Mouse (Mus musculus) inflammation-experienced regulatory T-cells, adult 6 months (primary cell): ENCODE results near the gene Xpnpep3. TPM values are rescaled to one million over a fixed set of nuclear protein-coding genes. Genes with fewer than 3 reads are reported as not detected.
"Not testable (repeated sequence)": the region's sequence is repeated elsewhere in the genome, so short reads cannot be mapped to it uniquely, and the experiment has no call there.

Experiments
- ATAC-seq: one replicate; pipeline ENCODE4 v1.8.0; 2017
- polyA plus RNA-seq, 3 experiments: library from polyadenylated mRNA; unstranded; fragments of 100-300 nt; shearing (Covaris generic); gene quantifications; one replicate each; pipeline ENCODE4 v1.2.1; 2017

Xpnpep3 gene
- polyA plus RNA-seq, 3 experiments from 2014 or later = 6.8 to 8.8 (median 8.2) TPM

DNA sequence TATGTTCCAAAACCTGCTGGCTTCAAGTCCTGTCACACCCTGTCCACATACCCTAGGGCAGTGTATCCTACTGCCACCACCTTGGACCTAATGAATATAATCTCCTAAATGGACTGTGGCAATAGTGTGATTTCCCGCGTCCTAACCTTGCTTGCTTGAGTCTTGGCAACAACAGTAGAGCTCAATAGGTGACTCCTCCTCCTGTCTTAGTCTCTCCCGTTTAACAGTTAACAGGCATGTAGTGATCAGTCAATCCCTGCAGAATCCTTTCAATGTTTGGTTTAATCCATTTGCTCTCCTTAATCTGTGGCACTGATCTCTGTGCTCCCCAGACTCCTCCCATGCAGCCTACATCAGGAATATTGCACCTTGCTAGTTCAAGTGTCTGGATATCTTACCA lies 5.1 kb downstream of the Xpnpep3 start:
- no peak for ATAC-seq

DNA sequence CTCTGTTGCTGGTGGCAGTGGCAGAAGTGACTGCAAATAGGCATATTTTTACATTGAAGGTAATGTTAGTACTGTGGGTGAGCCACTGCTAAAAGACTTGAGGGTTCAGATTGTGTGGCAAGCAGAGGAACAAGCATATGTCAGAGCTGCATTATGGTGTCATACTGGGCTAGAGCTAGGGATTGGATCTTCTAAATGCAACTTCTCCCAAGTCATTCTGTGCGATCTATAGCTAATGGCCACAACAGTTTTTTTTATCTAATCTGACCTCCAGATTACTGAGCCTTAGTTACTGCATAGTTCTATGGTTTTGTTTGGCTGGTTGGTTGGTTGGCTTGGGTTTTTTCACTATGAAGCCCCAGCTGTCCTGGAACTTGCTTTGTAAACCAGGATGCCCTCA lies 8.3 kb downstream of the Xpnpep3 start, which contains the start of gene Dnajb7:
Dnajb7 (minus strand) TSS at position 101 of the 400 bp plus-strand sequence.
- no peak for ATAC-seq

DNA sequence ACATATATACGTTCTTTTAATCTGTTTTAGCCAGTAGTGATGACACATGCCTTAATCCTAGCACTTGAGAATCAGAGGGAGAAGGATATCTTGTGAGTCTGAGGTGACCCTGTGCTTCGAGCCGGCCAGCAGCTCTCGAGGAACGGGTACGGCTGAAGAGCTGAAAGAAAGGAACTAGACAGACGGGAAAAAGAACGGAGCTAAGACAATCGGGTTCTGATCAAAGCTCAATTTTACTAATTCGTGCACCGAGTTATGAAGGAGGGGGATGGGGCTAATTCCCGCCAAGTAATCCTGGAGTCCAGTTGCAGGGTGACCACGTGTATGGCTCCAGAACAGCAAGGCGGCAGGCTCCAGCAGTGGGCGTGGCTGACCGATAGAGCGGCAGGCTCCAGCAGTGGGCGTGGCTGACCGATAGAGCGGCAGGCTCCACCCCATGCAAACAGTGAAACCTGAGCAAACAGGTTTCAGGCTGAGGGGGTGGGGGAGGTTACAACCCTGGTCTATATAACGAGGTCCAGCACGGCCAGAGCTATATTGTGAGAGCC lies 16.9 kb downstream of the Xpnpep3 start:
- ATAC-seq = peak; percentile 60

DNA sequence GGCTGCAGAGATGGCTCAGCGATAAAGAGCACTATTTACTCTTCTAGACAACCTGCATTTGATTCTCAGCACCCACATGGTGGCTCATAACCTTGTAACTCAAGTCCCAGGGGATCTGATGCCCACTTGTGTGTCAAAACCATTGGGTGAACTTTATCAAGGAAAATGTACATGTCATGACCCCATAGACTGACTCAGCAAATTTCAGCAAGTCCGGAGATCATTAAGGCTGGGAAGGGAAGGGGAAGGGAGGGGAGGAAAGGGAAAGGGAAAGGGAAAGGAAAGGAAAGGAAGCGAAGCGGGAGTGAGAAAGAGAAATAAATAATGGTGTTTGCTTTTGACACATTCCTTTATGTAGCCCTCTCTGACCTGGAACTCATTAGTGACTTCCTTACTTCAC lies 18.1 kb downstream of the Xpnpep3 start:
- ATAC-seq = no peak

DNA sequence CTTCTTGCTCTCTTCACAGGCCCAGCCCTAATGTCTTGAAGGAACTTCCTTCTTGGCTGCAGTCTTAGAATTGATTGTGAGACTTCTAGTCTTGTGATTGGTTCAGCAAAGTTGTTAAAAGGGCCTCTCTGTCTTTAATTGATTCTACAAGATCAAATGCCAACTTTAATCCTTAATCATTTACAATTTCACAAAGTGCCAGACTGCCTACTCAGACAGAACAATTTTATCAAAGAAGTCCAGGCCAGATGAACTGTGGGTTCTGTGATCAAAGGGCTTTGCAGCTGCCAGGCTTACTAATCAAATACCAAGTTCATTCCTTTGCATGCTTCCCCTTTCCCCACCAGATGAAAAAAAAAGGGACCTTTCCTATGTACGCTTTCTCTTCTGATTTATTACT lies 21.5 kb downstream of the Xpnpep3 start:
- ATAC-seq = no peak

DNA sequence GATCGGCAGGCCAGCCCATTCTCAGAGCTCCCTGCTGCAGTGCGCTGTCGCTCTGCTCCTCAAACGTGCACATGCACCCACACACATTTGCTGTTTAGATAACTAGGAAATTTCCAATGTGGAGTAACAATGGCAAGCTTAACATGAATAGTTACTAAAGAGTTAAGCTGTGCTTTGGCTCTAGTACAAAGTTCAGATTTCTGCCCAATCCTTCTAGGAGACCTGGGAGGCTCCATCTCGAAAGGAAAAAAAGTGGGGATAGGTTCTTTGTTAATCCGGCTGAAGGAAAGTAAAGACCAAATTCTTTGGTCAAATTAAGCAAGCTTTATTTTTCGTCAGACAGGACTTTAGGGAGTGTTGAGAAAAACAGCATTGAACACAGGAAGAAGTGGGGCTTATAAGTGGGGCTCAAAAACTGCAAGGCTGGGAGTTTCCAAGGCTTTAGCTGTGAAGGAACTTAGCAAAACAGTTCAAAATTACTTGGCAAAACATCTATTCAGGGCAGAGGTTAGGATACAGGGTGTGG lies 22.3 kb downstream of the Xpnpep3 start:
- ATAC-seq = no peak

DNA sequence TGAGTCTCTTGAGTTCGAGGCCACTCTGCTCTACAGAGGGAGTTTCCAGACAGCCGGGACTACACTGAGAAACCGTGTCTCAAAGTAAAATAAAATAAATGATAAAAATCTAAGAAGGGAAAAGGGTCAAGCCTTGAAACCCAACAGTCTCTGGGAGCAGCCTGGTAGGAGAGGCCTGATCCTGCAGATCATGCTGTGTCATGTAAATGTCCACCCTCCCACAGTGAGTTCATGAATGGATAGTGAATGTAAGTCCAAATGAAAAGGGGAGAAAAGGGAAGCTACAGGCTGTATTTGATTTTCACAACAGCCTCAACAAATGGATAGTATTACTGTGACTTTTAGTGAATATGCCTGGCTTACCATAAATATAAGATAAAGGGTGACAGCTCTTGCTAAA lies 25.4 kb downstream of the Xpnpep3 start:
- no peak for ATAC-seq

DNA sequence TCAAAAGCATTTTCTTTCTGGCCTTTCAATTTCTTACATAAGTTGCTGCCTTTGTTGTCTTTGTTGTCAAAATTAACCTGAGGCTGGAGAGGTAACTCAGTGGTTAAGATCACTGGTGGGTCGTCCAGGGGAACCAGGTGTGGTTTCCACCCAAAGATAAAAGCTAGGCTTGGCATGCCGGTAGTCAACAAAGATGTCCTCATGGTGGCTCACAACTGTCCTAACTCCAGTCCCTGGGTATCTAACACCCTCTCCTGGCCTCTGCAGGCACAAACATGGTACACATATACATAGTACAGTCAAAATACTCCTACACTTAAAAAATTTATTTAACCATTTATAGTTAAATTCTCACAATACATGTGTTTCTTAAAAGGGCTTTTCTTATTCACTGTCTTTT lies 28.0 kb downstream of the Xpnpep3 start:
- ATAC-seq = no peak

DNA sequence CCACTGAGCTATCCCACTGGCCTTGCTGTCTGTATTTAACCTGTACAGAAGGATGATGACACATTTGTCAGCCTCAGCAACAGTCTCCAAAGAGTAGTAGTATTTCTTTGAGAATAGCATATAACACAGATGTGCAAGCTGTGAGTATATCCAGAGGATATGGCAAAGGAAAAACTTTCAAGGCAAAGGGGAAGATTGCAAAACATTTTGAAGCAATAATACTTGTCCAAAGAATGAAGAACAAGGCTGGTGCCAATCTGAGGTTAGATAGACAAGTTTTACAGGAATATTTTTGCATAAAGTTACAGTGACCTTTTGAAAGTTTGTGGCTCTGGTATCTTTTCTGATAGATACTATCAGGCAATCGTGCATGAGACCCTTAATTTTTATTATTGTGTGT lies 31.3 kb downstream of the Xpnpep3 start:
- no peak for ATAC-seq

DNA sequence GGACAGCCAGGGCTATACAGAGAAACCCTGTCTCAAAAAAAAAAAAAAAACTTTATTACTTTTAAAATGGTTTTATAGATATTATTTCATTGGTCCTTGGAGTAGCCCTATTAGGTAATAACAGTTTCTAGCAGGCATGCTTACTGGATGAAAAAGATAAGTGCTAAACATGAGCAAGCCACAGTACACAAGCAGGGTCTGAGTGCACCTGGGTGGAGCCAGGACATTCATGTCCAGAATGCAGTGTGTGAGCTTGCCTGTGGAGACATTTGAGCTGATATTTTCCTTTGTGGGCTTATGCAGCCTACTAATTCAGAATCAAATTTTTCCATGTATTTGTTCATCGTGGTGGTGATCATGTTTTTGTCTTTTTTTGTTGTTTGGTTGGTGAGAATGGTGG lies 38.4 kb downstream of the Xpnpep3 start:
- no peak for ATAC-seq

DNA sequence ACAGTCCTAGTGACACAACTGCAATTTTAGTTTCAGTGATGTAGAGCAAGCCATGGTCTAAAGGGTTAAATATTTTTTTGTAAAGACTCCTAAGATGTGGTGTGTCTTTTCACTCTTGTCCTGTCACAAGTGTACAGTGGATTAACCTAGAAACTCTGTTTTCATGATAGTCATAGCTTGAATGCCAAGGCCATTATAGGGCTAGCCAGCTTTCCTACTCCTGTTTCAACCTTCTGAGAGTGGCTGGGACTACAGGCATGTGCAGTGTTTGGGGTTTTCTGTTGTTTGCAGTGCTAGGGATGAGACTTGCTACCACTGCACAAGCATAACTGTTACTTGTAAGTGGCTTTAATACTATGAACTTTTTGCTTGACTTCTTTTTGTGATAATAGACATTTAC lies 39.3 kb downstream of the Xpnpep3 start:
- no peak for ATAC-seq

DNA sequence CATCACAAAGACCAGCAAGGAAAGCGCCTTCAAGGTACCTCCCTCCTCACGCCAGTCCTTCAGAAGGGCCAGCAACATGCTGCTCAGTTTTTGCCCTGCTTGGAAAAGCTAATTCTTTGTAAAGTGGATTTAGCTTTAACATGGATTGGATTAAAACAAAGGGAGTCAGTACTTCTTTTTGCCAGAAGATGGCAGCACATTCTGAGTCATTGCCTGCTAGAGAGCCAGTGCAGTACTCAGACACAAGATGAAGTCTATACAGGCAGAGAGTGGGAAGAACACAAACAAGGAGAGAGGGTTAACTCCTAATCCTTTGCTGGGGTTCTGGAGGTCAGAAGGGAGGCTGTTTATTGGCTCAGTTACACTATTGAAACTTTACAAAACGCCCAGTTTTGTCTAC lies 48.5 kb downstream of the Xpnpep3 start:
- ATAC-seq = peak; percentile 50

DNA sequence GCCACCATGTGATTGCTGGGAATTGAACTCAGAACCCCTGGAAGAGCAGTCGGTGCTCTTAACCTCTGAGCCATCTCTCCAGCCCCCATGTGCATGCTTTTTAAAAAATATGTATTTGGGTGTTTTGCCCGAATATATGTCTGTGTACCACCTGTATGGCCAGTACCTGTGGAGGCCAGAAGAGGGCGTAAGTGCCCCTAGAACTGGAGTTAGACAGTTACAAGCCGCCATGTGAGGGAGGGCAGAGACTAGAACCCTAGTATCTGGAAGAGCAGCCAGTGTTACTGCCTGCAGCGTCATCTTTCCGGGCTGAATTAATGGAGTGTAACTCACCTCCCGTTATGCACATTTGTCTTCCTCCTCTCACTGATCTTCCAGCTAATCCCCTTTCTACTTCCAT lies 61.6 kb downstream of the Xpnpep3 start:
- no peak for ATAC-seq

DNA sequence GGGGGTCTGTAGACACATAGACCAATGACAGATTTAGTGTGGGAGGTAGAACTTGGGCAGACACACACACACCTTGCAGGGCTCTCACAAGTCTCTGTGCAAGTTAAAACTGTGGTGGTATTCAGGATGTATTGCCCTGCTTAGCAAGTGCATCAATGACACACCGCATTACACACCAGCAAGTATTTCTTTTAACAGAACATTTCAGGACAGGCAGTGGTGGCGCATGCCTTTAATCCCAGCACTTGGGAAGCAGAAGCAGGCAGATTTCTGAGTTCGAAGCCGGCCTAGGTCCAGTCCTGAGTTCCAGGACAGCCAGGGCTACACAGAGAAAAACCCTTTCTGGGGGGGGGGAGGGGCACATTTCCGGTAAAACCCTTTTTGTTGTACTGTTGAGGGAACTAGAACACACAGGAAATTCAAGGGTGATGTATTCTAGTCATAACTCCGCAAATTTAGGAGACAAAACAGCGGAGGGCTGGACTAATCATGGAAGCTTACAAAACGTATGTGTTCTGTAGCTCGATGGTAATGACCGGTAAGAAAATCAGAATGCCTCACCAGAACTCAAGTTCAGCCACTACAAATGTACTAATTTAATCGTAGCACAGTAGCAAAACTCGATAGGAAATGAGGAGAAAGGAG lies 65.2 kb downstream of the Xpnpep3 start:
- no peak for ATAC-seq

DNA sequence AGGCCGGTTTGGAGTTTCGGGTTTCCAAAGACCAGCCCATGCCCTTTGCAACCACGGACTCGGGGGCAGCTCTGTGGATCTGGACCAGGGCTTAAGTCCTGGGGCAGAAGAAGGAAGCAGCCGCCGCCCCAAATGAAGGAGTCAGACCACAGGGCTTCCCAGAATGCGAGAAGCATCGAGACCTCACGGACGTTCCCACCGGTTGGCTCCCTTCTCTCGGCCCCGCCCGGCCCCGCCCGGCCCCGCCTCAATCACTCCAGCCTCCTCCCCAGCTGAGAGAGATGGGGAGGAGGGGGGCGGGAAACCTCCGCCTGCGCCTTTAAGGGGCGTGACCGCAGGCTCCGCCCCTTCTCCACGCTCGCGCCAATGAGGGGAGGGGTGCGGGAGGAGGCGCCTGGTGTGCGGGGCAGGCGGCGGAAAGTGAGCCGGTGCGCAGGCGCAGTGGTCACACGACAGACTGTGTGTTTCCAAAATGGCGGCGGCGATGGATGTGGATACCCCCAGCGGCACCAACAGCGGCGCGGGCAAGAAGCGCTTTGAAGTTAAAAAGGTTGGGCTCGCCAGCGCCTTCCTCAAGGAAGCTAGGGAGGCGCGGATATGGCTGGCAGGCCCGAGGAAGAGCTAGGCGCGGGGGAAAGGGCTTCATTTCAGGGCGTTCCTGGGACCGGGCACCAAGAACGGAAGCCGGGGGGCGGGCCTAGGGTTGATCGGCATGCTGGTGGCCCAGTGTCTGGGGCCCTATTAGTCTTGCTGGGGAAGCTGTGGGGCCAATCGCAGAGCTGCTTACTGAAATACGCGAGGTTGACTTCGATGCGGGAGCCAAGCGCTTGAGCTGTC lies 66.2 kb downstream of the Xpnpep3 start, which contains the start of gene Rbx1:
Rbx1 (plus strand) TSS at position 396 of the 837 bp plus-strand sequence.
- peak; percentile 90 for ATAC-seq

DNA sequence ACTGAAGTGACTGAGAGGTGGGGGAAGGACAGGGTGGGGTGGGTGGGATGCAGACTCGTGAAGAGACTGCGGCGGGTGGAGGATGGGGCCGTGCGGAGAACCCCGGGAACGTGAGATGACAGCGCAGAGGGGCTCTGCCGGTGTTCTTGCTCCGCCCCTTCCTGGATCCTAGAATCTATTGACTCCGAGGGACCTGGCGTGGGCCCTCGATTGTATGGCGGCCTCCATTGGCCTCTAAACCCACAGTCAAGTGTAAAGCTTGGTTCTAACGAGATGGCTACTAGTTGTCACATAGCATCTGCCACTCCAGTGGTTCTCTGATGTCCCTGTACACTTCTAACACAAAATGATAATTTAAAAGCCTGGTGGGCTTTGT lies 66.8 kb downstream of the Xpnpep3 start:
- ATAC-seq = no peak

DNA sequence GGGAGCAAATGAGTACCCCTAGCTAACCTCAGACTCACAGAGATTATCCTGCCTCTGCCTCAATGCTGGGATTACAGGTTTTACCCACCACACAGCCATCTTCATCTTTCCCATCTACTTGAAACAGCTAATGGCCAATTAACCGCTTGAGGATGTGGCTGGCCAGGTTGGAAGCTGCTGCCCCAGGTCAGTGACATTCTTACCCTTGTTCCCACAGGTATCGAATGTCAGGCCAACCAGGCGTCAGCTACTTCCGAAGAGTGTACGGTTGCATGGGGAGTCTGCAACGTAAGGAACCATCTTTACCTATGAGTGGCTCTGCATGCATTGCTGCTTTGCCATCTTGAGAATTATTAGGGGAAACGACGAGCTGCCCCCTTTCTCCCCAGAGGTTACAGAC lies 70.8 kb downstream of the Xpnpep3 start:
- ATAC-seq = no peak

DNA sequence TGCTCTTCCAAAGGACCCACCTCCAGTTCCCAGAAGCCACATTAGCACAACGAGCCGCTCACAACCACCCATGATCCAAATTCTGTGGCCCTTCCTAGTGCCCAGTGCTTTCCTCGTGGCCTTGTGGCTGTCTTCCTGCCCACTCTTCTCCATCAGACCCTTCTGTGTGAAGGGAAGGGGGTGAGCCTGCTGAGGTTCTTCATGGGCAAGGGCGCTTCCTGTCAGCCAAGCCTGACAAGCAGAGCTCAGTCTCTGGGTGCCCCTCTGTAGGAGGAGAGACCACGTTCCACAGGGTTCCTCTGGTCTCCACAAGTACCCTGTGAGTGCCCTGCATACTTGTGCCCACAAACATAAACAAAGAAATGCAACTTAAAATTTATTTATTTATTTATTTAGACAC lies 72.3 kb downstream of the Xpnpep3 start:
- ATAC-seq = no peak

DNA sequence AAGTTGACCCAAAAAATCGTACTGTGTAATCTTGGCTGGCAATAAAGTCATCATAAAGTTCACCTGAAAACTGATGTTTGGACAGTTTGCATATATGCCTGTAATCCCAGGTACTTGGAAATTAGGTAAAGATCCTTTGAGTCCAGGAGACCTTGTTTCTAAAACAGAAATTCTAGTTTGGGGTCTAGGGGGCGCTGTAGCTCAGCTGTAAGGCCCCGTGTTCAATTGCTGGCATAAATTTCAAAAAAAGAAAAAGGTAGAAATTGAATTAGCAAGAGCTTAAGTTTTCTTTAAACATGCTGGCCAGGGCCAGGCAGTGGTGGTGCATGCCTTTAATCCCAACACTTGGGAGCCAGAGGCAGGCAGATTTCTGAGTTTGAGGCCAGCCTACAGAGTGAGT lies 75.7 kb downstream of the Xpnpep3 start:
- ATAC-seq = no peak

DNA sequence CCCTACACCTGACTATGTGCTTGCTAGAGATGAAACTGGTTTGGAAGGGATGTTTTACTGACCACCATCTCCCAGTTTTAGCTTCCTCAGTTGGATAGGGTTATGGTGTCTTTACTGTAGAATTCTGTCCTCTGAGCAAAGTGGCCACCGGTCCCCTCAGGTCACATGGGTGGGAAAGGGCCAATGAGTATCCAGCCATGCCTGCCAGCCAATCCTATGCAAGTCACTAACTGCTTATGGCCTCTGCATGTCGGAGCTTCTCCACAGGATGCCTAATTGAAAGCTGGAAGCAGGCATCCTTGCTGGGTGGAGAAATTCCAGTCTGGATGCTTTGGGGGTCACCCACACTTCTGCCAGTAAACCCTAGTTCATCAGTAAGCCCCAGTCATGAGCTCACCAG lies 76.7 kb downstream of the Xpnpep3 start:
- ATAC-seq = no peak

DNA sequence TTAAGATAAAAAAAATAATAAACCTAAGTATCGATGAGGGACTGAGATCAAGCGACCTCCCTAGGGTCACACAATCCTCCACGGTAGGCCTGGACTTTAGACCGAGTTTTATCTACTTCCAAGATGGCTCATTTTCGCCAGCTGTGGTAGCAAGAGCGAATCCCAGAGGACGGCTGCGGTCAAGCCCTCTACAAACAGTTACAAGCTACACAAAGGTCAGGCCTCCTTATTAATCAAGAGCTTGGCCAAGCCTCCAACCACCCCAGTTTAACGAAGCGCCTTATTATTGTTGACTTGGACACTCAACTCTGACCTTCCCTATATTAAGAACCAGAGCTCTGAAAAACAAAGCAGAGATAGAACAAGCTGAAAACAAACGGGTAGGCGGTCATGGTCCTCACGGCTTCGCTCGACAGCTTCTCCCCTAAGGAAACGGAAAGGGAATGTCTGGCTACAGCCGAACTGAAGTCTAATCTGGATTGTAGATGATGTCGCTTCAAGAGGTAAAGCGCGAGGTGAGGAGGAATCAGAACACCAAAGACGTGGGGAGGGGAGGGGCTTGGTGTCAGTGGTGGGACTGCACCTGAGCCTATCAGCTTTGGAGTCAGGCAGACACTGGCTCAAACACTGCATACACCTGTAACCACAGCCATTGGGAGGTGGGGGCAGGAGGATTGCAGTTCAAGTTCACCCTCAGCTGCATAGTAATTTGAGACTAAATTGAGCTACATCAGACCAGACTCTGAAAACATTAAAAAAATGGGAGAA lies 79.7 kb downstream of the Xpnpep3 start:
- ATAC-seq = no peak

DNA sequence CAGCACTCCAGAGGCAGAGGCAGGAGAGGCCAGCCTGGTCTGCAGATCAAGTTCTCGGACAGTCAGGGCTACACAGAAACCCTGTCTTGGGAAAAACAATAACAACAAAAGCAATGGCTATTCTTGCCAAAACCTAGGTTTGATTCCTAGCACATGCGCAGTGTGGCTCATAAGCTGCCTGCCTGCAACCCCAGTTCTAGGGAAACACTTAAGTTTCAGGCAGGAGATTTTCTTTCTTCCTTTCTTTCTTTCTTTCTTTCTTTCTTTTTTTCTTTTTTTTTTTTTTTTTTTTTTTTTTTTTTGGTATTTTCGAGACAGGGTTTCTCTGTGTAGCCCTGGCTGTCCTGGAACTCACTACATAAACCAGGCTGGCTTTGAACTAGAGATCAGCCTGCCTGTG lies 80.3 kb downstream of the Xpnpep3 start:
- ATAC-seq = not testable (repeated sequence)

DNA sequence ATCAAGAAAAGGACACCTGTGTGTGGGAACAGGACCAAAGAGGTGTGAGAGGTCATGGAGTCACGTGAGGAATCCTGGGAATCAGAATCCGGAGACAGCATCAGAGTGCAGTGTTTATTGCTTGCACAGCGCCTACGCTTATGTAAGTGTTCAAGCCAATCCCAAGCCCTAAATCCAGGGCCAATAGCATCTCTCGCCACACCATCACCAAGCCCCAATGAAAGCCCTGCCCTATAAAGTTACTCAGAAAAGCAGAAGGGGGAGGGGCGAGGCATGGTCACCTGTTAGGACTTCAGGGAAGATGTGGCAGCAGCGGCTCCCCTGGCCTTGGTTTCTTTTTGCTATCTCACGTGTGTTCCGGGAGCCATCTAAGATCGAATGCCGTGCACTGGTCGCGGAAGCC lies 81.0 kb downstream of the Xpnpep3 start:
- peak; percentile 94 for ATAC-seq
